Mouse (Mus musculus) adrenal gland, postnatal 14 days (tissue): ENCODE data around the gene Gse1. TPM values are rescaled to one million over a fixed set of nuclear protein-coding genes. Genes with fewer than 3 reads are reported as not detected.
A peak's percentile ranks its signal among the peaks of the same experiment; 100 is the strongest.

Source experiments
- DNase-seq: peaks from one replicate; pipeline ENCODE4 v3.0.0; 2021; ENCODE audit warnings: mixed read lengths
- total RNA-seq: library from RNA; stranded (reverse); gene quantifications from 2 replicates; pipeline ENCODE4 v1.2.3, GENCODE M21; 2021

Gse1 gene
- total RNA-seq, 1 experiment from 2014 or later: 29.9 TPM

DNA sequence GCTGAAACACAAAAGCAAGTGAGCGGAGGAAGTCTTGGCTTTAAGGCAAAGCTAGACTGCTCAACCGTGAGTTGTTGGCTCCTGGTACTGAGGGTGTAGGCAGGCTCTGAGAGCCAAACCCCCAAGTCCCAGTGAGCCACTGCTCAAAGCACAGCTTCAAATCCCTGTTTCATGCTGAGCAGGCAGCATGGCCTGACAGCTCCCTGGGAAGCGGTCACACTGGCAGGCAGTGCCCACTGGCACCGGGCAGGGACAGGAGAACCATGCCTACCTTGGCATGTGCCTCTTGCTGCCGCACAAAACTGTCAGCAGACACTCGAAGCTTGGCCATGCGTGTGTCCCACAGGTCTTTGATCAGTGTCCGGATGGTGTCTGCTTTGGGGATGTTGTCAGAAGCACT is 353.6 kb downstream of the Gse1 start:
- DNase-seq: peak; percentile 45

DNA sequence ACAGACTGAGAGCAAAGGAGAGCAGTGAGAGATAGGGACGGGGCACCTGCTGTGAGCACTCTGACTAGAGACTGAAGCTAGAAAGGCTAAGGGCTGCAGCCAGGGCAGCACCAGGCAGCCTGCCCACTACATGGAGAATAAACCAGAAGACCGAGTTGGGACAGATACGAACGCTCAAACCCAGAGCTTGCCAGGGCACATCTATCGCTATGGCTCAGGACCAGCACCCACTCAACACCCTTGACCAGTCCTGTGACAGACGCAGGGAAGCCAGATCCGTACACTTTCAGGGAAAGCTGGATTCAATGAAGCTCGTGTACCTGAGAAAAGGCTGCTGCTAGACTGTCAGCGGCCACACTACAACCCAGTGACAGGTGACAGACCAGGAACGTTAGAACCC is 357.3 kb downstream of the Gse1 start:
- no peak for DNase-seq

DNA sequence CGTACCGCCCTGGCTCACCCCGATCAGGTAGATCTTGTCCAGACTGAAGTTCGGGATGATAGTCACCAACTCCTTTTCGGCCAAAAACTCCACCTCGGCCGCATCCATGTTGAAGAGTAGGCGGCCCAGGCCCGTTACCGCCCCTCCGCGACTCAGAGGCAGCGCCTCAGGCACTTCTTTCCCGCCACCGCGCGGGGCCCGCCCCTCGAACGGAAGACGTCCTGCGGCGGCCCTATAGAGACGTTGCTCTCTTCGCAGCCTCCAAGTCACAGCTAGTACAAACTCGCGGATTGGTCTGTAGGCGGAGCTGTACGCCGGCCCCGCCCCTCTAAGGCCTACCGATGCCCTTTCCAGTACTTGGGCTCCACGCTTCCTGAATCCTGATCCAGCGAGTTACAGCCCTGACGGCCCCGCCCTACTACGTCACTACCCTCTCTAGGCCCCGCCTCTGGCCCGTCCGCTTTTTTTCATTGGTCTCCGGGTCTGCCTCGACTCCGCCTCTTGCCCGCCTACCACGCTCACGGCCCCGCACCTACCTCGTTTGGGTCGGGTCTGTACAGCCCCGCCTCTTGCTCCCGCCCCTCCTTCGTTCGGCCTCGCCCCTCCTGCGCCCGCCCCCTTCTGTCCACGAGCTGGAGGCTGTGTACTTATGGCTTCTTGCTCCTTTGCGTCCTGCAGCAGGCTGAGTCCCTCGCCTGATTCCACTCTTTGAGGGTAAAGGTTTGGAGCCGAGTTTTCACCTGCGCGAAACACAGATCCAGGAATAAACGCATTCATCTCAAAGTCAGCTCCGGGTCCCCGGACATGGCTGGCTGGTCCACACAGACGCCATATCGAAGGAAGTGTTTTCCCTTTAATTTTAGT is 360.9 kb downstream of the Gse1 start, which contains the start of gene Gins2:
Gene Gins2 (minus strand): TSS at position 397 of the 864 bp plus-strand sequence.
- peak; percentile 99 for DNase-seq

DNA sequence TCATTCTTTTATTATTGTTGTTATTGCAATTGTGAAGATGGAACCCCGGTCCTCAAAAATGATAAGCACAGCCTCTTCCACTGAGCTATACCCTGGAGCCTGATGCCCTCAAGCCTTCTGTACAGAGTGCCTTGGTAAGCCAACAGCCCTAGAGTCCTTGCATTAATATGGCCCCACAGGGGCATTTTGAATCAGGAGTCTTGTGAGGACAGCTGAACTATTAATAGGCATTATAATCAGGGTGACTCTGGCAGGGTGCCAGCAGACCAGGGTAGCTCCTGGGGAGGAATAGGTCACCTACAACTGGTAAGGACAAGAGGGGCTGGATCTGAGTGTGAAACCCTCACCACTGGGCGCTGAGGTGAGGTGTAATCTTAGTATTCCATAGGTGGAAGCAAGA is 361.7 kb downstream of the Gse1 start:
- DNase-seq: peak; percentile 57

DNA sequence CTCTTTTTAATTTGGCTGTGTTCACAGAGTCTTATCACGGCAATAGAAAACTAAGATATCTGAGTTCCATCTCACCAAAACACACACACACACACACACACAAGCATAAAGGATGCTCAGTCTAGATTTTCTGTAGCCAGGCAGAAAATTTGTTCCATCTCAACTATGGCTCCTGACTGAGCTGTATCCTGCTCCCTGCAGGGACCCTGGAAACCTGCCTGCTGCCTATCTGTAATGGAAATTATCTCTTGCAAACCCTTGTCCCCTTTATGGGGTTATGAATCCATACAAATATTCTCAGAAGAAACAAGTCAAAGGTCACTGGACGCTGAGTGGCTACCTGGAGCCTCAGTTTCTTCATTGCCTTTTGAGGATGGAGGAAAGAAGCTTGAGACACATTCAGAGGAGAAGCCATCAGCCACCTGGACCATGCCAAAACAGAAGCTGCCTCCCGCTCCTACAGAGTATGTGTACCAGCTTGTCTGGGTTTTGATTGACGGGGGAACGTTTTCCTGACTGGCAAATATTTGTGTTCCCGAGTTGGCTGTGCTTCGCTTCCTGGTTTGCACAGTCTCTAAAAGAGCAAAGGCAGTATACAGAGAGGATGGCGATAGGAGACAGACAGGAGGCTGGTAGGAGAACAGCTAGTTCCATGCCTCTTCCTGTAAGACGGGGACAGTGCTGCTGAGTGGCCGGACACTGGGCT is 363.5 kb downstream of the Gse1 start:
- DNase-seq: no peak

DNA sequence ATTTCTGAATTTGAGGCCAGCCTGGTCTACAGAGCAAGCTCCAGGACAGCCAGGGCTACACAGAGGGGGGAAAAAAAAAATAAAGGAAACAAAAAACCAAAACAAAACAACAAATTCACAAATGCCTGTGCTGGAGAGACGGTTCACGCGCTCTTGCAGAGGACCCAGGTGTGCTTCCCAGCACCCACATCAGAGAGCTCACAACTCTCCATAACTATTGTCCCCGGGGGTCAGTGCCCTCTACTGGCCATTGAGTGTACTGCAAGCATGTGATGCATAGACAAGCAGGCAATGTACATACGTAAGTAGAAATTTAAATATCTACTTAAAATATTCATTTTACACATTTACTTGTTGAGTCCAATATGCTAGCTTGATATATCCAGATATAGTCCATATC is 366.3 kb downstream of the Gse1 start:
- DNase-seq: no peak

DNA sequence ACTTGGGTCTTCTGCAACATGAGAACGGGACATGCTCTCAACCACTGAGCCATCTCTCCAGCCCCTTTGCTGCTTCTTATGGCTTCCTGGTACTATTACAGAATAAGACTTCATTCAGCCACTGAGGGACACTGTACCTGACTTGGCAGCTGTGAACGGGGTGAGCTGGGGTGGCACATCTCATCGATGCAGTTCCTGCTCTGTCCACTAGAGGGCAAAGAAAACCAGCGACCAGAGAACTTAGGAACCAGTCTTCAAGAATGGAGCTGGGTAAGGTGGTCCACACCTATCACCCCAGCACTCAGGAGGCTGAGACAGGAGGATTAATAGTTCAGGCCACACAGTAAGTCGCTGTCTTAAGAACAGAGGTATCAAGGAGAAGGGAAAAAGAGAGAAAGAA is 367.7 kb downstream of the Gse1 start:
- DNase-seq: peak; percentile 69

DNA sequence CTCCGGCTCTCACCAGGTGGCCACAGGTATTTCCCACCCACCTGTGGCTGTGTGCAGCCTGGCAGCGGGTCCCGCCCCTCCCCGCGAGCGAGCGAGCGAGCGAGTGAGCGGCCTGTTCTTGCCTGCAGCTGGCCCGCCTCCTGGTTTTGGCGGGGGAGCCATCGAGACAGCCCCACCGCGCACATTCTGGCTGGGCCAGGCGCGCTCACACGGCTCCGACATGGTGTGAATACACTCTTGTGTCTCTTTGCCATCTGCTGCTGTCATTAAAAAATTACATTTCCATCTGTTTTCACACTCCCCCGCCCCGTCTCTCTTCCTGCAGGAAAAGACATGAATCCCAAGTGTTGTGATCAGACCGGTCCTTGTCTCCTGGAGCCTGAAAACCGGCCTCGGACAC is 370.3 kb downstream of the Gse1 start:
- no peak for DNase-seq

DNA sequence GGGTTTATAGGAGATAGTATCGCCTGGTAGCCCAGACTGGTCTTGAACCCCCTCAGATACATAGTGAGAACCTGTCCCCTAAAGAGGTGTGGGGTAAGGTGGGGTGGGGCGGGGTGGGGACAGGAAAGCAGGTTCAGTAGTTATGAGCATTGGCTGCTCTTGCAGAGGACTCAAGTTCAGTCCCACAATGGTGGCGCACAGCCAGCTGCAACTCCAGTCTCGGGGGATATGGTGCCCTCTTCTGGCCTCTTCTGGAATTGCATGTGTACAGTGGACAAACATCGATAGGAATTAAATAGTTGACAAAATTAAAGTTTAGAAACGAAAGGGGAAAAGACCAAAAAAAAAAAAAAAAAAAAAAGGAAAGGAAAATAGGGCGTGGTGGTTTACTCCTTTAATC is 371.2 kb downstream of the Gse1 start:
- peak; percentile 90 for DNase-seq

DNA sequence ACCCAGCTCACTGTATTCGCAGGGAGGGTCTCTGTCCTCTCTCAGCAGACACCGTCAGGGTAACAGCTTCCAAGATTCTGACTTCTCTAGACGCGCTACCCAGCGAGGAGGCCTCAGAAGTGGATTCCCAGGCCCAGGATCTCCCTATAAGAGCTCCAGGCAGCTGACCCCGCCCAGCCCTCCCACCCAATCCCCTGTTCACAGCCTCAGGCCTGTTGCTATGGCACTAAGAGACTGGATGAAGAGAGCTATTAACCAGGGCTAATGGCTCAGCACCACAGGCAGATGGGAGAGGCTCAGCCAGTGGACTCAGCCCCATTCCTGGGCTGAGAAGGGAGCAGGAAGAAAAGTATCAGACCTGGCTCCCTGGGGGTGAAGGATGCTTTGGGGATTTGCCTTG is 374.4 kb downstream of the Gse1 start:
- no peak for DNase-seq

DNA sequence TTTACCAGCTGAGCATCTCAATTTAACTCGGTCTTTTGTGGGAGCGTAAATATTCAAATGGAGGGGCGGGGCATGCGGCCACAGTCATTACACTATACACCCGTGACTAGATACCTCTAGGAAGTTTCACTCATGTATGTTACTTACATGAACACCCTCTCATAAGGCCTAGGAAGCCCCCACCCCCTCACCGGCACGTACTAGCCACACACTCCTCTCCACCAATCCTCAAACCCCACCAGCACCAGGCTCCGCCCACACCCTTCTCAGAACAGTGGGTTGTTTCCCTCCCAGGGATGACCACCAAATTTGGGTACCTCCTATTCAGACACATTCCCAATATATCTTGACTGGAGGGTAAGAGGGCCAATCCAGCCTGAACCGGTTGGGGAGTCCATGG is 379.2 kb downstream of the Gse1 start:
- DNase-seq: no peak

DNA sequence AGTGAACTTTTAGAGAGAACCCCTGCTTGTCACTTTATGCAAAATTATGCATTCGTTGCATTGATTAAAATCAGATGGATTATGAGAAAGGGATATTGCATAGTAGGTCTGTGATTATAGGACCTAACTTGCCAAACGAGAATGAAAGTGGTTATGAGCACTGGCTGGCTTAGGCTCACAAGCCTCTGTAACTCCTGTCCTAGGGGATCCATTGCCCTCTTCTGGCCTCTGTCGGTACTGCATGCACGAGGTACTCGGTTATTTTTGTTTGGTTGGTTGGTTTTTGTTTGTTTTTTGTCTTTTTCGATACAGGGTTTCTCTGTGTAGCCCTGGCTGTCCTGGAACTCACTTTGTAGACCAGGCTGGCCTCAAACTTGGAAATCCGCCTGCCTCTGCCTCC is 379.6 kb downstream of the Gse1 start:
- peak; percentile 82 for DNase-seq

DNA sequence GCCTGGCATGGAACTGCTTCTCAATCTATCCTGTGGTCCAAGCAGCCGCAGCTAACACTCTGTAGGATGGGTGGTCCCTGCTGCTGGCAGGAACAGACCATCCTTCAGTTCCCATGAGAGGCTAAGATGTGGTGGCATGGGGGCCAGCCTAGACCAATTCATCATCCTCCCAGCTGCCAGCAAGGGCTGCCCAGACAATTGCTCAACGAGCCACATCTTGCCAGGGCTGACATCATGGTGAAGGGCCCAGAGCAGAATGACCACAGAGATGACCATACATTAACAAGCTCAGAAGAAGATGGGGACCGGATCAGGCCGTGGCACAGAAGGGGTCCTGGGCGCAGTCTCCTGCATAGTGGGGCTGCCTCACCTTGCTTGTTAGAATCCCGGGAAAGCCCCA is 382.6 kb downstream of the Gse1 start:
- no peak for DNase-seq

DNA sequence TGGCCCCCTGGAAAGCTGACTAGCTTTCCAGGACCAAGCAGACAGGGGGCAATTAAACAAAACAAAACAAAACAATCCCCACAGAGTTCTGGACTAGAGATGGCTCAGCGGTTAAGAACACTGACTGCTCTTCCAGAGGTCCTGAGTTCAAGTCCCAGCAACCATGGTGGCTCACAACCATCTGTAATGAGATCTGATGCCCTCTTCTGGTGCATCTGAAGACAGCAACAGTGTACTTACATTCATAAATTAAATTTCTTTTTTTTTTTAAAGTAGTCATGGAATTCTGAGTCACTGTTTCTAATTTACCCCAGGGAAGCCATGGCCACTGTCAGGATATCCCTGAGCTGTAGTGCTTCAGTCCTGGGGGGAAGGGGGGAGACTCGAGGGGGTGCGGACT is 386.2 kb downstream of the Gse1 start:
- no peak for DNase-seq

DNA sequence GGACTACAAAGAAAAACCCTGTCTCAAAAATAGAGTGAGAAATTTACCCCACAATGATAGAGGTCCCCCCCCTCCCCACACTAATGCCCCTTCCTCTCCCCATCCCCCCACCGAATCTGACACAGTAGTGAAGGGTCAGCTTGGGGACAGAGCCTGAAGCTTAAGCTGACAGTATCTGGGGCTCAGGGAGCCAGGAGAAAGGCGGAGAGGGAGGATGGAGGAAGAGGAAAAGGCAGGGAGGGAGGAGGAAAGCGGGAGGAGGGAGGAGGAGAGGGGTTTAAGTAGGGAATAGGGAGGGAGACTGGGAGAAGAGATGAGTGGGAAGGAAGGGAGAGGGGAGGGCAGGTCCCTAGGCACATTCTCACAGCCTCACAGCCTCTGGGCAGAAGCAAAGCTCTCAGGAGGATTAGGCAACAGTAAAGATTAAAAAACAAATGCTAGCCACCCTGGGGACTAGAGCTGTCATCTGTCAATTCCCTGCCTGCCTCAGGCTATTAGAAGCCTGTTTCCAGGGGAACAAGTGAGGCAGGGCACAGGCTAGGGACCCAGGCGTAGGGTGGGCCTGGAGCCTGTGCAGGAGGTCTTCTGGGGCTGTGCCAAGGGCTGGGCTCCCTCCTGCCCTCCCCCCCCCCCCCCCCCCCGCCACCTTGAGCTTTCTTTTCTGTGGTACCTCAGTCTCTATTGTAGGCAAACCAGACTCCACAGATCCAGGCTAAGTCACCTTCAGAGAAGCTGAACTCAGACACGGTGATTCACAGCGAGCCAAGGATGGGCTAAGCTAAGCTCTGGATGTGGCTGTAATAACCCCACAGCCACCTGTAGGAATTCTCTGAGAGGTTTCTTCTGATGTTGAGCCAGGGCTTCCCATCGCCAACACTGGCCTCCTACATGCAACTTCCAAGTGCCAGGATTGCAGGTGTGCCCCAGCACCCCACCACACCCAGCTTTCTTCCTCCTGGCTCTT is 388.7 kb downstream of the Gse1 start:
- DNase-seq: no peak

DNA sequence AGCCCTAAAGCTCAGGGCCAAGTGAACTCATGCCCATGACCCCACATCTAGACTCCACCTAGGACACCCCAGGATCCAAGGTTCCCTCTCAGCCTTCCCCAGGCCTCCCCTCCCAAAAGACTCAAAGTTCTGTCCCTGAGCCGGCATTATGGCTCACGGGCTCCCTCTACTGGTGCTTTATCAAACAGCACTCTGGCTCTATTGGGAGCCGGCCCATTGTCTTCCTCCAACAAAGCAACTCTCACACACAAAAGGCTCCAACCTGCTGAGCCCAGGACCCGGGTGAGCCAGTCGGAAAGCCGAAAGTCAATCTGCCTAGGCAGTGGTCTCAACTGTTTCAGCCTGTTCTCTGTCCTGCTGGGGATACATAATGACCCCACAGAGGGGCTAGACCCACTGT is 389.9 kb downstream of the Gse1 start:
- peak; percentile 83 for DNase-seq

DNA sequence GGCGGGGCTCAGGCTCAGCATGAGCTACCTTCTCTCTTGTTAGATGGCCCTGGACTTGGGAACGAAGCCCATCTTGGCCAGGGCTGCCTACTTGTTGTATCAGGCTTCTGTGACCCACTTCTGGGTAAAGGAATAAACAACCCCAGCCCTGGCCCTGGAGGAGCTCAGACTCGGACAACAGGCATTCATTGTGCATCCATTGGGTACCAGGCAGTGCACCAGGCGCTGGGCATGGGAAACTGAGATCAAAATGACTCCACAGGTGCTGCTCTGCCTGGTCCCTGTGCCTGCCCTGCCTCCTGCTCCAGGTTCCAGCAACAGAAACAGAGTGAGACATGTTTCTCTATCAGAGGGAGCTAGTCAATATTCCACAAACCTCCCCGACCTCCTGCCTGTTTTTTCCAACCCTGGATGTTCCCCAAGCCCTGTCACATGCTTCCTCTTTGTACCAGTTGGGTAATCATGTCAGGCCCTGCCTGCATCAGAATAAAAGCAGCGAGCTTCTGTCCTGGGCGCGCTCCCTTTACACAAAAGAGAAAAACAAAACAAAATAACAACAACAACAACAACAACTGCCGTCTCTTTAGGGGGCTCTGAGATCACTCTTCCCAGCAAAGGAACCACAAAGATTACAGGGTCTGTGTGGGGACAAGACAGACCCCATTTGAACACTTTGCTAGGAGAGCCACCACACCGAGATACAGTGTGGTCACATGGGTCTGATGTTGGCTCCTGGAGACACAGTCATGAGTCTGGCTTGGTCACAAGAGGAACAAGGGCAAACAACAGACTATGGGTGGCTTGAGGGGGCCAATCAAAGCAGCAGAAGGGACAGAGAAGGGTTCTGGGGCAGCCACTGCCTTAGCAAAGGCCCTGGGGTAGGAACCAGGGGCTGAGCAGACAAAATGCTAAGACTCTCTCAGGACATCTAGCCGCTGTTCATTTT is 391.3 kb downstream of the Gse1 start:
- DNase-seq: peak; percentile 52

DNA sequence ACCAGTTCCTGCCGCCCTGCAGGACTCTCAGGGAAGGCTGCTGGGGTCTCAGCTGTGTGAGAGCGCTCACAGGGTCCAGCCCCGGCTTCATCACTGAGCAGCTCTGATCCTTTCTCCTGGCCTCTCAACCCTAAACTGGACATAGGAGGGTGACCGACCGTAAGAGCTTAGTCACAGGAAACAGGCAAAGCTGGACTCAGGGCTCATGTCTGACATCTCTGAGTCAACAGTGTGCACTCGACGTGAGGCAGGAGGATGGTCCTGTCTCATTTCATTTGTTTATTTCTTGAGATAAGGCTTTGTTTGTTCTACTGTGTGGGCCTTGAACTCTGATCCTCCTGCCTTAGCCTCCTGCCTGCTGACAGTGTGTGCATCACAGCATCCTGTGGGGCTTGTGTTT is 392.2 kb downstream of the Gse1 start:
- DNase-seq: no peak

DNA sequence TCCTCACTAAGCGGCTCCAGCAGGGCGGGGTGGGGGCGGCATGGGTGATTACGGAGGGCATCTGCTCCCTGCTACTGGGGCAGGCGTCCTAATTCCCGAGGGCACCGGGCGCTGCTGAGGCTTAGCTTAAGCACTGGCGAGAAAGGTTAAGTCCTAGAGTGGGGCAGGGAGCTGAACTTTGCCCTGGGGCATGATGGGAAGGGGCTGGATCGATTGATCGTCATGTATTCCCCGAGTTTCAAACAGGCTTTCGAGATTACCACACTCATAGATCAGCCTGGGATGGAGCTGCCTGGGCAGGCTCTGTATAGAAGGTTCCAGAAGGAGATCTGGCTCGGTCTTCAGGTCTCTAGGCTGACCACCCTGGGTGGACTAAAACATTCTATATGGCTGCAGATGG is 393.9 kb downstream of the Gse1 start:
- DNase-seq: no peak

DNA sequence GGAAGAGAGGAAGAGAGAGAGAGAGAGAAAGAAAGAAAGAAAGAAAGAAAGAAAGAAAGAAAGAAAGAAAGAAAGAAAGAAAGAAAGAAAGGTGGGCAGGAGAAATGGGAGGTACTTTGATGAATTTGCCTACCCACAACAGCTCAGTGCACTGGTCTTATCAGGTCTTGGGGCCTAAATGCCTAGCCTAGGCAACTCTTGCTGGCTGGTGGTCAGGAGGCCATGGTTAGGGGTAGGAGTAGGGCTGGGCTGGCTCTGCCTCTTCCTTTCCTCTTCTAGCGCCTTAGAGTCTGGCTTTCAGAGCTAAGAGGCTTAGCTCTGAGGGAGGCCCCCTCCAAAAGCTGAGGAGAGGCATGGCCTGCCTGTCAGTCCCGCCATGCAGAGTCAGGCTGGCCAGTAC is 395.4 kb downstream of the Gse1 start:
- DNase-seq: no peak

DNA sequence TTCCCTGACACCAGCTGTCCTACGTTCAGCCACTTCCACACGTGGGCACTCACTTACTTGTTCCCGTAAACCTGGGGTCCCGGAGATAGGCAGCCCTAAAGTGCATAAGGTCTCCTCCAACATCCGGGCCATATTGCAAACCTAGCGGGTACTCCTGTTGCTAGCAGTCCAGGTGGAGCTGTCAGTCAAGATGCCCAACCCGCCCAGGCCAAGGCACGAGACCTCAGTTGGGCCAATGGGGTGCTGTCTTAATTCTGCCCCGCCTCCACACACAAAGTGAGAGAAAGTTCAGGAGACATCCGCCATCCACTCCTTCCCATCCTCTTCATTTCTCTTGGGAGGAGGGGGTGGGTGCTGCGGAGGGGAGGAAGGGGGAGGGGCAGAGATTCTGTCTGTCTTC is 398.2 kb downstream of the Gse1 start:
- no peak for DNase-seq
